Mouse (Mus musculus): Measurements from ENCODE around the gene Psors1c2. TPM values are rescaled to one million over a fixed set of nuclear protein-coding genes. Genes with fewer than 3 reads are reported as not detected.

Gene Psors1c2
- total and polyA plus RNA-seq, 2 experiments from 2014 or later = 0.14 TPM; not detected in 1

- H3K27me3 ChIP-seq (ENCODE audit: control insufficient read depth, insufficient read depth, low read length) = peaks cover 12% of the 10 kb centered on the region
- no peak overlapping the region for H3K4me3 ChIP-seq (ENCODE audit: low read depth, low read length)
- H3K36me3 ChIP-seq (replicated peaks; ENCODE audit: control insufficient read depth, insufficient read depth, low read length) = no peaks in the 10 kb centered on the region
- 98% methylated on average over 7 of the region's 7 CpGs for WGBS
- ATAC-seq (ENCODE audit: insufficient read depth, low read depth) (no peak), DNase-seq (ENCODE audit: low spot score) (no peak)
- H3K27ac ChIP-seq (ENCODE audit: low read depth) = no peak overlapping the region
- no peaks in the 10 kb centered on the region for H3K9me3 ChIP-seq (replicated peaks; ENCODE audit: control insufficient read depth, low read length)
- no peaks in the 10 kb centered on the region for H3K4me1 ChIP-seq (ENCODE audit: control insufficient read depth, insufficient read depth)
- H3K9ac ChIP-seq (replicated peaks; ENCODE audit: low read depth, low read length) = no peak overlapping the region
- TF ChIP-seq CTCF (IDR thresholded peaks at IDR 0.05; ENCODE audit: low read depth) (no peak), EP300 (IDR thresholded peaks at IDR 0.05; ENCODE audit: low read depth) (no peak)
- no peak overlapping the region for H3K4me2 ChIP-seq (ENCODE audit: low read depth, low read length)
Observed at GRCm38 (mm10) chr17:35571477-35571876, 38.5 kb downstream of the Psors1c2 start.

GRCm38 (mm10) chr17:35578211-35578610 lies 45.2 kb downstream of the Psors1c2 start:
- Histone ChIP-seq H3K27me3 (ENCODE audit: control insufficient read depth, insufficient read depth, low read length) (peaks cover 8% of the 10 kb centered on the region; the same call in 1 of the 2 replicates), H3K9ac (replicated peaks; ENCODE audit: low read depth, low read length) (no peak overlapping the region), H3K4me1 (ENCODE audit: control insufficient read depth, insufficient read depth) (no peaks in the 10 kb centered on the region), H3K27ac (ENCODE audit: low read depth) (no peak overlapping the region), H3K36me3 (replicated peaks; ENCODE audit: control insufficient read depth, insufficient read depth, low read length) (no peaks in the 10 kb centered on the region), H3K9me3 (replicated peaks; ENCODE audit: control insufficient read depth, low read length) (no peaks in the 10 kb centered on the region), H3K4me2 (ENCODE audit: low read depth, low read length) (no peak overlapping the region), H3K4me3 (ENCODE audit: low read depth, low read length) (no peak overlapping the region)
- peak; percentile 59 for DNase-seq (ENCODE audit: low spot score)
- 20% methylated on average over 6 of the region's 6 CpGs for WGBS
- TF ChIP-seq CTCF (IDR thresholded peaks at IDR 0.05; ENCODE audit: low read depth) (peak; percentile 100), EP300 (IDR thresholded peaks at IDR 0.05; ENCODE audit: low read depth) (no peak)
- 0 out of 2 replicates have a peak, but pooled peaks have one; percentile 47 for ATAC-seq (ENCODE audit: insufficient read depth, low read depth)

DNA sequence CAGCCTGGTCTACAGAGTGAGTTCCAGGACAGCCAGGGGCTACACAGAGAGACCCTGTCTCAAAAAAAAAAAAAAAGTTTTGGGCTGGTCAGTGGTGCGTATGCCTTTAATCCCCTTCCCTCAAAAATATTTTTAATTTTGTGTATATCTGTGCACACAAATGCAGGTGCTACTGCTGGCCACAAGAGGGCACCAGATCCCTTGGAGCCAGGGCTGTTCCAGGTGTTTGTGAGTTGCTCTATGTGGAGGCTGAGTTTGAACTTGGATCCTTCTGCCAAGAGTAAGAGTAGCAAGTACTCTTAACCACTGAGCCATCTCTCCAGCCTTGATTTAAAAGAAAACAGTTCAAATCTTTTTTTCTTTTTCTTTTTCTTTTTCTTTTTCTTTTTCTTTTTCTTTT lies 49.9 kb downstream of the Psors1c2 start:
- Histone ChIP-seq H3K27me3 (ENCODE audit: control insufficient read depth, insufficient read depth, low read length) (0 out of 2 replicates have a peak, but pooled peaks cover 5% of the 10 kb centered on the region), H3K27ac (ENCODE audit: low read depth) (no peak overlapping the region), H3K4me2 (ENCODE audit: low read depth, low read length) (no peak overlapping the region), H3K9ac (replicated peaks; ENCODE audit: low read depth, low read length) (no peak overlapping the region), H3K9me3 (replicated peaks; ENCODE audit: control insufficient read depth, low read length) (no peaks in the 10 kb centered on the region; the same call in 1 of the 2 replicates), H3K4me1 (ENCODE audit: control insufficient read depth, insufficient read depth) (no peaks in the 10 kb centered on the region), H3K4me3 (ENCODE audit: low read depth, low read length) (no peak overlapping the region), H3K36me3 (replicated peaks; ENCODE audit: control insufficient read depth, insufficient read depth, low read length) (no peaks in the 10 kb centered on the region)
- ATAC-seq (ENCODE audit: insufficient read depth, low read depth) (no peak), DNase-seq (ENCODE audit: low spot score) (no peak)
- no peak for TF ChIP-seq EP300 (IDR thresholded peaks at IDR 0.05; ENCODE audit: low read depth)
- peak; percentile 38 for TF ChIP-seq CTCF (IDR thresholded peaks at IDR 0.05; ENCODE audit: low read depth)
- 91% methylated on average over 1 of the region's 1 CpGs for WGBS

Other genes starting within 250 kb of the Psors1c2 start
- gene H2-Q1, start 212.8 kb upstream of the Psors1c2 start, total RNA-seq (2014; rRNA removed; ENCODE audit: low replicate concordance) = not detected in 2 replicates
- not detected in 2 replicates for gene H2-Q1, start 212.8 kb upstream of the Psors1c2 start, polyA plus RNA-seq (2015; fragmentation: Nextera tagmentation; extraction: Ambion mirVana)
- not detected in 2 replicates for gene H2-Q2, start 191.0 kb upstream of the Psors1c2 start, total RNA-seq (2014; rRNA removed; ENCODE audit: low replicate concordance)
- gene H2-Q2, start 191.0 kb upstream of the Psors1c2 start, polyA plus RNA-seq (2015; fragmentation: Nextera tagmentation; extraction: Ambion mirVana) = 0.14 and 0.22 TPM in 2 replicates
- gene H2-Q4, start 153.6 kb upstream of the Psors1c2 start, total RNA-seq (2014; rRNA removed; ENCODE audit: low replicate concordance) = 6.9 and 19.7 TPM in 2 replicates
- 2.2 and 2.8 TPM in 2 replicates for gene H2-Q4, start 153.6 kb upstream of the Psors1c2 start, polyA plus RNA-seq (2015; fragmentation: Nextera tagmentation; extraction: Ambion mirVana)
- gene H2-Q6, start 108.4 kb upstream of the Psors1c2 start, total RNA-seq (2014; rRNA removed; ENCODE audit: low replicate concordance) = 0.19 and 1.8 TPM in 2 replicates
- gene H2-Q6, start 108.4 kb upstream of the Psors1c2 start, polyA plus RNA-seq (2015; fragmentation: Nextera tagmentation; extraction: Ambion mirVana) = 0.26 TPM in 2 replicates
- gene H2-Q7, start 94.0 kb upstream of the Psors1c2 start, total RNA-seq (2014; rRNA removed; ENCODE audit: low replicate concordance) = not detected in 2 replicates
- 1.1 TPM in 2 replicates for gene H2-Q7, start 94.0 kb upstream of the Psors1c2 start, polyA plus RNA-seq (2015; fragmentation: Nextera tagmentation; extraction: Ambion mirVana)
- gene H2-Q10, start 63.1 kb upstream of the Psors1c2 start, total RNA-seq (2014; rRNA removed; ENCODE audit: low replicate concordance) = not detected in 2 replicates
- gene H2-Q10, start 63.1 kb upstream of the Psors1c2 start, polyA plus RNA-seq (2015; fragmentation: Nextera tagmentation; extraction: Ambion mirVana) = 0.10 and 0.11 TPM in 2 replicates
- not detected in 2 replicates for gene Pou5f1, start 27.2 kb upstream of the Psors1c2 start, total RNA-seq (2014; rRNA removed; ENCODE audit: low replicate concordance)
- not detected in 2 replicates for gene Pou5f1, start 27.2 kb upstream of the Psors1c2 start, polyA plus RNA-seq (2015; fragmentation: Nextera tagmentation; extraction: Ambion mirVana)
- gene Tcf19, start 16.4 kb upstream of the Psors1c2 start, total RNA-seq (2014; rRNA removed; ENCODE audit: low replicate concordance) = 58.8 and 68.0 TPM in 2 replicates
- 21.3 and 23.3 TPM in 2 replicates for gene Tcf19, start 16.4 kb upstream of the Psors1c2 start, polyA plus RNA-seq (2015; fragmentation: Nextera tagmentation; extraction: Ambion mirVana)
- gene Cchcr1, start 16.1 kb upstream of the Psors1c2 start, total RNA-seq (2014; rRNA removed; ENCODE audit: low replicate concordance) = 4.8 and 30.8 TPM in 2 replicates
- 4.5 and 4.8 TPM in 2 replicates for gene Cchcr1, start 16.1 kb upstream of the Psors1c2 start, polyA plus RNA-seq (2015; fragmentation: Nextera tagmentation; extraction: Ambion mirVana)
- 0.23 and 0.89 TPM in 2 replicates for gene Cdsn, start 18.9 kb downstream of the Psors1c2 start, total RNA-seq (2014; rRNA removed; ENCODE audit: low replicate concordance)
- 0.37 and 0.48 TPM in 2 replicates for gene Cdsn, start 18.9 kb downstream of the Psors1c2 start, polyA plus RNA-seq (2015; fragmentation: Nextera tagmentation; extraction: Ambion mirVana)
- gene 2300002M23Rik, start 34.2 kb downstream of the Psors1c2 start, total RNA-seq (2014; rRNA removed; ENCODE audit: low replicate concordance) = not detected in 2 replicates
- gene 2300002M23Rik, start 34.2 kb downstream of the Psors1c2 start, polyA plus RNA-seq (2015; fragmentation: Nextera tagmentation; extraction: Ambion mirVana) = not detected in 2 replicates
- not detected in 2 replicates for gene Sfta2, start 68.3 kb downstream of the Psors1c2 start, total RNA-seq (2014; rRNA removed; ENCODE audit: low replicate concordance)
- not detected in 2 replicates for gene Sfta2, start 68.3 kb downstream of the Psors1c2 start, polyA plus RNA-seq (2015; fragmentation: Nextera tagmentation; extraction: Ambion mirVana)
- gene Gm9573, start 93.4 kb downstream of the Psors1c2 start, total RNA-seq (2014; rRNA removed; ENCODE audit: low replicate concordance) = not detected in 2 replicates
- not detected in 2 replicates for gene Gm9573, start 93.4 kb downstream of the Psors1c2 start, polyA plus RNA-seq (2015; fragmentation: Nextera tagmentation; extraction: Ambion mirVana)
- gene Mucl3, start 110.5 kb downstream of the Psors1c2 start, total RNA-seq (2014; rRNA removed; ENCODE audit: low replicate concordance) = not detected in 2 replicates
- not detected in 2 replicates for gene Mucl3, start 110.5 kb downstream of the Psors1c2 start, polyA plus RNA-seq (2015; fragmentation: Nextera tagmentation; extraction: Ambion mirVana)
- gene Vars2, start 134.4 kb downstream of the Psors1c2 start, total RNA-seq (2014; rRNA removed; ENCODE audit: low replicate concordance) = 25.5 and 59.8 TPM in 2 replicates
- 9.4 and 9.8 TPM in 2 replicates for gene Vars2, start 134.4 kb downstream of the Psors1c2 start, polyA plus RNA-seq (2015; fragmentation: Nextera tagmentation; extraction: Ambion mirVana)
- 21.0 and 24.2 TPM in 2 replicates for gene Gtf2h4, start 140.5 kb downstream of the Psors1c2 start, total RNA-seq (2014; rRNA removed; ENCODE audit: low replicate concordance)
- gene Gtf2h4, start 140.5 kb downstream of the Psors1c2 start, polyA plus RNA-seq (2015; fragmentation: Nextera tagmentation; extraction: Ambion mirVana) = 18.0 and 21.2 TPM in 2 replicates
- gene Ddr1, start 171.4 kb downstream of the Psors1c2 start, total RNA-seq (2014; rRNA removed; ENCODE audit: low replicate concordance) = 105 and 206 TPM in 2 replicates
- gene Ddr1, start 171.4 kb downstream of the Psors1c2 start, polyA plus RNA-seq (2015; fragmentation: Nextera tagmentation; extraction: Ambion mirVana) = 63.9 and 71.8 TPM in 2 replicates